Mouse (Mus musculus) myocyte (in vitro differentiated cells): ENCODE results near the gene Adra2b.

Experiments
- E2F4 ChIP-seq: IDR thresholded peaks from one replicate; pipeline ENCODE4 v1.6.1; 2011; ENCODE audit warnings: mild to moderate bottlenecking, control low read depth, moderate library complexity; ENCODE audit not compliant: insufficient read depth
- MYOD1 ChIP-seq, 3 experiments: IDR thresholded peaks; one replicate each; pipeline ENCODE4 v1.6.1; 2011; ENCODE audit warnings: control low read depth in 2 of 3, low read depth in 2 of 3, mild to moderate bottlenecking in 2 of 3, moderate library complexity in 1 of 3; ENCODE audit not compliant: insufficient read length in 2 of 3, control insufficient read depth in 1 of 3
- POLR2A ChIP-seq: IDR thresholded peaks from one replicate; pipeline ENCODE4 v1.6.1; 2011; ENCODE audit warnings: low read depth, mild to moderate bottlenecking, control low read depth, moderate library complexity; ENCODE audit not compliant: insufficient read length

DNA sequence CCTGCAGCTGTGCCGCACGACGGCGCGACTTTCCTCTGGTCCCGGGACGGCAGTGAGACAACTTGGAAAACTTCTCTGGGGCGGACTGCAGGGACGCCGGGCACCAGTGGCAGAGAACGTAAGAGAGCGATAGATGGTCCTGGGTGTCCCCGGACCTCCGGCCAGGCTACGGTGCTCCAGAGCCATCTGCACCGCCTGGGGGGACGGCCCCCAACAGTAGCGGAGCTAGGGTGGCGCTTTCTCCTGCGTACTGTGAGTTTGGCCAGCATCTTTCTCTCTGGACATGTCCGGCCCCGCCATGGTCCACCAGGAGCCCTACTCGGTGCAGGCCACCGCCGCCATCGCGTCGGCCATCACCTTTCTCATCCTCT lies 259 bp downstream of the Adra2b start:
- no peak for TF ChIP-seq POLR2A
- no peak for TF ChIP-seq E2F4
- no peak for TF ChIP-seq MYOD1 (IDR thresholded peaks at IDR 0.05; ENCODE audit: control insufficient read depth in 1 of 3, insufficient read length in 2 of 3, low read depth in 2 of 3)
